Mouse (Mus musculus) heart, postnatal 0 days (tissue): ENCODE measurements around the gene H2afy.

Experiments
- CTCF ChIP-seq: IDR thresholded peaks from 2 replicates; pipeline ENCODE4 v1.5.1; 2016; ENCODE audit warnings: antibody characterized with exemption, control low read depth, low read depth
- EP300 ChIP-seq: IDR thresholded peaks from 2 replicates; pipeline ENCODE4 v1.6.1; 2016; ENCODE audit warnings: antibody characterized with exemption, low read depth

DNA sequence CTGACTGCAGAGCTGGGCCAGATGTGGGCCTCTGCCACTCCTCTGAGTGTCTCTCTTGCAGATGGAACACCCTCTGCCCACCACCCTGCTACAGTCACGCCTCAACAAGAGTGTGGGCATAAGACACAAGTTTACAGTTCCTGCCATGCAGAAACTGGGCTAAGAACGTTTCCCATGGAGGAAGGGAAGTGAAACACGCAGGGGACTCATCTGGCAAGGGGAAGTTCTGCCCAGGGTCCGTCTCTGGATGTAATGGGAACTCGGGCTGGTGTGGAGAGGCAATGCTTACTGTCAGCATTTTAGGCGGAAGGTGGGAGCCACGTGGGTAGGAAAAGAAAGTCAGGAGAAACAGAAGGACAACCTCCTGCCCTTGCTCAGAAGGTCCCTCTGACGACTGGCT lies 45.3 kb upstream of the H2afy start:
- no peak for TF ChIP-seq CTCF
- TF ChIP-seq EP300 = no peak
